Mouse (Mus musculus) neural tube, embryonic 13.5 days (tissue): ENCODE results near the gene Mob4. TPM values are rescaled to one million over a fixed set of nuclear protein-coding genes. Genes with fewer than 3 reads are reported as not detected.
A peak's percentile ranks its signal among the peaks of the same experiment; 100 is the strongest.

Experiments used
- ATAC-seq: fragments of 200-750 bp; cut with Nextera tagmentation; 2 replicates; pipeline ENCODE4 v1.8.0; 2017; ENCODE audit warnings: low read depth, mild to moderate bottlenecking, moderate TSS enrichment, moderate library complexity
- H3K27ac ChIP-seq: fragments of 300-500 bp; sonication (generic); replicated peaks from 2 replicates; pipeline ENCODE4 v1.5.1; 2015; ENCODE audit warnings: moderate library complexity, mild to moderate bottlenecking, inconsistent platforms
- H3K27me3 ChIP-seq: fragments of 300-500 bp; sonication (generic); 2 replicates; pipeline ENCODE4 v1.6.1; 2015; ENCODE audit warnings: mild to moderate bottlenecking, inconsistent platforms
- H3K36me3 ChIP-seq: fragments of 300-500 bp; sonication (generic); 2 replicates; pipeline ENCODE4 v1.6.1; 2015; ENCODE audit warnings: mild to moderate bottlenecking, inconsistent platforms
- H3K4me1 ChIP-seq: fragments of 300-500 bp; sonication (generic); replicated peaks from 2 replicates; pipeline ENCODE4 v1.6.1; 2015; ENCODE audit warnings: inconsistent platforms
- H3K4me2 ChIP-seq: fragments of 300-500 bp; sonication (generic); 2 replicates; pipeline ENCODE4 v1.6.1; 2015; ENCODE audit warnings: inconsistent platforms, mild to moderate bottlenecking, moderate library complexity
- H3K4me3 ChIP-seq: fragments of 300-500 bp; sonication (generic); 2 replicates; pipeline ENCODE4 v1.5.1; 2015; ENCODE audit warnings: mild to moderate bottlenecking, inconsistent platforms
- H3K9ac ChIP-seq: fragments of 300-500 bp; sonication (generic); 2 replicates; pipeline ENCODE4 v1.6.1; 2015; ENCODE audit warnings: moderate library complexity, mild to moderate bottlenecking, inconsistent platforms
- H3K9me3 ChIP-seq: fragments of 300-500 bp; sonication (generic); 2 replicates; pipeline ENCODE4 v1.6.1; 2016; ENCODE audit warnings: inconsistent platforms
- WGBS: fragments of 180-500 bp; shearing (Covaris S2); methylation state at CpG from one replicate; pipeline ENCODE4 v1.1.7; 2015; 5-methylcytosine and 5-hydroxymethylcytosine counted together
- polyA plus RNA-seq: library from polyadenylated mRNA; unstranded; fragments of >200 nt; fragmentation: Nextera tagmentation; extraction: Ambion mirVana; gene quantifications from 2 replicates; pipeline ENCODE4 v1.2.1, GENCODE M21; 2015

The Mob4 gene
- polyA plus RNA-seq, 1 experiment from 2014 or later, result 187 TPM

DNA sequence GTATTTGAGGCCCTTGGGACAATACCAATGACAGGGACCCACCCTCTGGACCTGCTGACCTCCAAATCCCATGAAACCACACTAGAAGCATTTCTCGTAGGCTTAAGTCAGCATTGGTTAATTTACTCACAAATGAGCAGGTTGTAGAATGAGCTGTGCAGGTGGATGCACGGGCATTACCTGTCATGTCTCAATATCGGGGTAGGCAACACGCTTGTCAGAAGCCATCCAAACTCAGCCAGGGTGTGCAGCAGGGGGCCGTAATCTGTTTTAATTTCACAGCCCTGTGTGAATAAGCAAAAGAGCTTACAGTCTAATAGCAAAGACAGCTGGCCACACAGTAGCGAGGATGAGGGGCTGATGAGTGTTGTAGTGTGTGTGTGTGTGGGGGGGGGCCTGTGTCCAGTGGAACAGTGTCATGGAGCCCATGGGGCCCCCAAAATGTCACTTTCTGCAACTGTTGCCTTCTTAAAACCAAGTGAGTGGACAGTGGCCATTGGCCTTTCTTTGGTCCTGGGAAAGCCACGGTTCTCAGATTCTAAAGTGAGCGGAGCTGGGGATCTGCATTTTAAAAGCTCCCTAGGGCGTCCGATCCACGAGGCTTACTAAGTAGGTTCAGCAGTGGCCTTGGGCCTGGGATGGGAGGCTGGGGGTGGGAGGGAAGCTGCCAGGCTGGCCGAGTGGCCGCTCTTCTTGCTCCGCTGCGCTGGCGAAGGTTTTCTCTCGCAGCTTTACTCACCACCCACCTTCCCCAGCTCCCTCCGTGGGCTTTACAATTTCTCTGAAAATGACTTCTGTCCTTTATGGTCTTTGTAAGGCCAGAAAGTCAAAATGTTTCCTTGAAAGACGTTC is 63.3 kb downstream of the Mob4 start:
- Histone ChIP-seq H3K9ac (0 out of 2 replicates have a peak overlapping the region, but pooled peaks have one; percentile 8), H3K27me3 (no peaks in the 10 kb centered on the region), H3K9me3 (no peaks in the 10 kb centered on the region), H3K36me3 (no peaks in the 10 kb centered on the region), H3K4me1 (peaks cover 25% of the 10 kb centered on the region), H3K4me2 (peak overlapping the region; percentile 36), H3K27ac (0 out of 2 replicates have a peak overlapping the region, but pooled peaks have one; percentile 5), H3K4me3 (no peak overlapping the region)
- ATAC-seq, result no peak
- WGBS, result 33% methylated on average over 19 of the region's 19 CpGs

DNA sequence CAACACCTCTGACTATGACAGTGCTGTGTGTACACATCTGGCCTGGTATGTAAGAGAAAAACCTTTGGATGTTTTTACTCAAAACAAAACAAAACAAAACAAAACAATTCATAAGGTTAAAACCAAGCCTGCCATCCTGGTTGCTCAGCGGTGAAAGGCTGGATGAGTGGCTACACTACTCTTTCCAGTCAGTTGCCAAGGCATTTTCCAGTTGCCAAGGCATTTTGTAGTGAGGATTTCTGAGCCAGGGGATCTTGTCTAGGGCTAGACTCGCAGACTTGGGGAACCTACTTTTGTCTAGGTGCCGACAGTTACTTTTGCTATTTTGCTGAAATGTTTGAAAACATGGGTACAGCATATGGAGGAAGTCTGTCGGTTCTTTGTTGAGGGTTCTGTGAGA is 64.0 kb downstream of the Mob4 start:
- 63% methylated on average over 4 of the region's 4 CpGs for WGBS
- Histone ChIP-seq H3K4me3 (no peak overlapping the region), H3K9ac (no peak overlapping the region), H3K27ac (no peak overlapping the region), H3K4me2 (no peak overlapping the region), H3K27me3 (no peaks in the 10 kb centered on the region), H3K9me3 (no peaks in the 10 kb centered on the region), H3K36me3 (no peaks in the 10 kb centered on the region), H3K4me1 (peaks cover 25% of the 10 kb centered on the region)
- no peak for ATAC-seq

DNA sequence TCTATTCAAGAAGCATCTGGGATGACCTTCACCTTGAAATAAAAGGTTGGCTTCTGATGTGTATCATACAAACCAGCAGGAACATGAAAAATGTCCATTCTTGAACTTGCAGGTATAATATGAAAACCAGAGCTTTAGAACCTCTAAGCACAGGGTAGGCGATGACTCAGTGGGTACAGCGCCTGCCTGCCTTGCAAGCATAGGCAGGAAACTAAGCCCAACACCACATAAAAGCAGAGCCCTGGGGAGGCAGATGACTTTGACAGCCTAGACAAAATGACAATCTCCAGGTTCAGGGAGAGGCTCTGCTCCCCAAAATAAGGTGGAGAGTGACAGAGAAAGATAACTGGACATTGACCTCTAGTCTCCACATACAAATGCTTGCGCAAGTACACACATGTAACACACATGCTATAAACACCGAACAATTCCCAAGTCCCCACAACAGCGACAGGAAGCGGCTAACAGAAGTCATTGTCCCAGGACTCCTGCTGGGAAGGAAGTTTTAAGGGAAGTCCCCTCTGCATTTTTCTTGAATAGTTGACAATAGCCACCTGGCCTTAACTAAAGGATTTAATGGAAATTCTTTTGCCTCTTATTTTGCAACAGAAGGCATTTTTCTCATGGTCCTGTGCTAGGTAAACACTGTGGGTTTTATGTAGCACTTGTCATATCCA is 65.4 kb downstream of the Mob4 start:
- no peaks in the 10 kb centered on the region for H3K36me3 ChIP-seq
- H3K9ac ChIP-seq, result no peak overlapping the region
- H3K27me3 ChIP-seq, result no peaks in the 10 kb centered on the region
- 41% methylated on average over 6 of the region's 6 CpGs for WGBS
- ATAC-seq, result no peak
- no peak overlapping the region for H3K27ac ChIP-seq
- no peak overlapping the region for H3K4me2 ChIP-seq
- H3K4me3 ChIP-seq, result no peak overlapping the region
- peaks cover 25% of the 10 kb centered on the region for H3K4me1 ChIP-seq
- H3K9me3 ChIP-seq, result no peaks in the 10 kb centered on the region

DNA sequence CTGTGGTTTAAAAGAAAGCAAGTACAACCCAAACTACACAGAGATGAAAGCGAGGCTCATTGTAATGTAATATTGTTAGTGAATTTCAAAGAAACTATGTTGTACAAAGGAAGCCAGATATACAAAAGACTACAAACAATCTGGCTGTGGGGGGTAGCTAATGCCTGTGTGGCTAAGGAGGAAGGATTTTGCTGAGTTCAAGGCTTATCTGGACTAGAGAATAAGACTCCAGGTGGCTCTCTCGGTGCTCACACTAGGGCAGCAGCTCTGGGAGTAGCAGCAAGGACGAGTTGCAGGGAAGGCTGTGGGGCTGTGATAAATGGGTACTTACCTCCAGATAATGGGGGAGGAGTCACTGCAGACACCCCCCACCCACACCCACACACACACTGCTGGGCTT is 67.7 kb downstream of the Mob4 start:
- peaks cover 30% of the 10 kb centered on the region for H3K4me1 ChIP-seq
- no peaks in the 10 kb centered on the region for H3K27me3 ChIP-seq
- 16% methylated on average over 3 of the region's 3 CpGs for WGBS
- H3K9ac ChIP-seq, result no peak overlapping the region
- no peak overlapping the region for H3K4me2 ChIP-seq
- H3K9me3 ChIP-seq, result no peaks in the 10 kb centered on the region
- H3K4me3 ChIP-seq, result no peak overlapping the region
- no peak overlapping the region for H3K27ac ChIP-seq
- ATAC-seq, result no peak; the same call in 1 of the 2 replicates
- H3K36me3 ChIP-seq, result no peaks in the 10 kb centered on the region

DNA sequence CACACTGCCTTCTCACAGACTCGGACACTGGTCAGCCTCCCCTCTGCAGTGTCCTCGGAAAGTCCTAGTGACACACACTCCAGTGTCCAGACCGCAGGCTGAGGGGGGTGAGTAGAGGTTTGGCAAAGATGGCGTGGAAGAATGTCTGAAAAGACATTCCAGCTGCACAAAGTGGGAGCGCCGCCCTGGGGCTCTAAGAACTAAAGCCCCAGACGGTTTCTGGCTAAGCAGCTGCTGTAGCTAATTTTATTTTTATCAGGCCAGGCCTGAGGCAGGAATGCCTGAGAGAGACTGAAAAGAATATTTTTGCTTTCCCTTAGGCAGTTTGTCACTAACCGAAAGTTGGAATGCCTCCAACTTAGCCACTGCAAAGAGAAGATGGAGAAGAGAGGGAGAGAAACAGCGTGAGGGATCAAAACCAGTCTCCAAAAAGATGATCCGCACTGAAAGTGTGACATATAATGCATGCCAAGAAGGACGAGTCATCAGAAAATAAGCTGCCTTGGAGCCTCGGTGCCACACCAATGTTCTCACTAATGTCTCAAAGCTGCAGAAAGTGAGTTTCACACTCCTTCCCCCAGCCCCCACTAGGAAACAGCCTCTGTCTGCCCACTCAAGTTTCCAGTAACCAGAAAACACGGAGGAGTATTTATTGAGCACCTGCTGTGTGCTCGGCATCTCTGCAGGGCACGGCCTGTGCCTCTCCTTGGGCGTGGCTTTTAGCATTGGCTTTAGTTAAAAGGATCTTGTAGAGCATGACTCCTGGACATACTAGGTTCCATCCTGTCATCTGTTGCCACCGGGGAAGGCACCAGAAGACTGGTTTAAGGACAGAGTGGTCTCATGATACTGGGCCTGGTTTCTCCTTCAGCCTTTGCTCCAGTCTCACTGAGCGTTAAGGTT is 71.1 kb downstream of the Mob4 start:
- Histone ChIP-seq H3K4me1 (peaks cover 18% of the 10 kb centered on the region; the same call in 1 of the 2 replicates), H3K9ac (no peak overlapping the region), H3K9me3 (no peaks in the 10 kb centered on the region), H3K4me3 (no peak overlapping the region), H3K27ac (no peak overlapping the region), H3K4me2 (no peak overlapping the region), H3K27me3 (no peaks in the 10 kb centered on the region), H3K36me3 (no peaks in the 10 kb centered on the region)
- WGBS, result 64% methylated on average over 18 of the region's 18 CpGs
- no peak for ATAC-seq

Other genes starting within 250 kb of the Mob4 start
- gene Ankrd44, start 204.8 kb upstream of the Mob4 start, polyA plus RNA-seq, result 16.7 and 24.2 TPM in 2 replicates
- gene Sf3b1, start 103.8 kb upstream of the Mob4 start, polyA plus RNA-seq, result 301 and 356 TPM in 2 replicates
- 32.5 and 34.0 TPM in 2 replicates for gene Coq10b, start 78.5 kb upstream of the Mob4 start, polyA plus RNA-seq
- 286 and 293 TPM in 2 replicates for gene Hspe1, start 43.1 kb upstream of the Mob4 start, polyA plus RNA-seq
- gene Hspd1, start 43.0 kb upstream of the Mob4 start, polyA plus RNA-seq, result 274 and 281 TPM in 2 replicates
- 9.4 and 12.7 TPM in 2 replicates for gene Rftn2, start 95.6 kb downstream of the Mob4 start, polyA plus RNA-seq
- gene Mars2, start 105.9 kb downstream of the Mob4 start, polyA plus RNA-seq, result 2.4 and 2.6 TPM in 2 replicates
- gene Boll, start 232.2 kb downstream of the Mob4 start, polyA plus RNA-seq, result 0.49 TPM in 1 of 2 replicates, not detected in the other